8 mouse cellular contexts compared by ENCODE assay signal in genomic region chr2:154455776-154456175, GRCm38 (mm10). TPM values are rescaled to one million over a fixed set of nuclear protein-coding genes. Genes with fewer than 3 reads are reported as not detected.
DNase-seq lines count a peak whose midpoint lies in the region; ATAC-seq lines count a peak whose summit lies in the region.

No protein-coding gene starts in this region.

- no peaks in the 10 kb centered on the region for H3K27me3 ChIP-seq in embryonic facial prominence, embryonic 10.5 days (replicated peaks; ENCODE audit: low read depth, poor library complexity, severe bottlenecking)
- H3K27me3 ChIP-seq in heart, embryonic 12.5 days (replicated peaks), result no peaks in the 10 kb centered on the region
- no peaks in the 10 kb centered on the region for H3K27me3 ChIP-seq in midbrain, embryonic 14.5 days (ENCODE audit: control insufficient read depth, insufficient read depth, low read length)

- no peak overlapping the region for H3K9ac ChIP-seq in heart, embryonic 12.5 days
- no peak overlapping the region for H3K9ac ChIP-seq in midbrain, embryonic 14.5 days (replicated peaks; ENCODE audit: low read length)

- H3K27ac ChIP-seq in embryonic facial prominence, embryonic 10.5 days (replicated peaks), result peak overlapping the region; percentile 49; the same call in 1 of the 2 replicates
- peak overlapping the region; percentile 58; the same call in 1 of the 2 replicates for H3K27ac ChIP-seq in heart, embryonic 12.5 days (ENCODE audit: poor library complexity, severe bottlenecking)
- peak overlapping the region; percentile 20 for H3K27ac ChIP-seq in midbrain, embryonic 14.5 days (replicated peaks; ENCODE audit: low read depth, low read length)

- peaks cover 36% of the 10 kb centered on the region for H3K4me1 ChIP-seq in embryonic facial prominence, embryonic 10.5 days
- H3K4me1 ChIP-seq in heart, embryonic 12.5 days (replicated peaks), result peaks cover 40% of the 10 kb centered on the region
- peaks cover 4% of the 10 kb centered on the region; the same call in 1 of the 2 replicates for H3K4me1 ChIP-seq in midbrain, embryonic 14.5 days (ENCODE audit: control insufficient read depth, insufficient read depth, low read length)

- H3K36me3 ChIP-seq in embryonic facial prominence, embryonic 10.5 days (replicated peaks), result peaks cover 28% of the 10 kb centered on the region
- H3K36me3 ChIP-seq in heart, embryonic 12.5 days, result peaks cover 7% of the 10 kb centered on the region; the same call in 1 of the 2 replicates
- H3K36me3 ChIP-seq in midbrain, embryonic 14.5 days (ENCODE audit: control insufficient read depth, insufficient read depth, low read length), result no peaks in the 10 kb centered on the region

- 45% methylated on average over 5 of the region's 5 CpGs for WGBS in embryonic facial prominence, embryonic 10.5 days
- WGBS in heart, embryonic 12.5 days, result 28% methylated on average over 5 of the region's 5 CpGs
- 74% methylated on average over 5 of the region's 5 CpGs for WGBS in midbrain, embryonic 14.5 days

- H3K4me2 ChIP-seq in heart, embryonic 12.5 days, result peak overlapping the region; percentile 22; the same call in 1 of the 2 replicates
- no peak overlapping the region for H3K4me2 ChIP-seq in midbrain, embryonic 14.5 days (ENCODE audit: low read length)

- H3K9me3 ChIP-seq in embryonic facial prominence, embryonic 10.5 days, result no peaks in the 10 kb centered on the region
- H3K9me3 ChIP-seq in heart, embryonic 12.5 days (replicated peaks), result no peaks in the 10 kb centered on the region
- H3K9me3 ChIP-seq in midbrain, embryonic 14.5 days (ENCODE audit: control insufficient read depth, low read length), result no peaks in the 10 kb centered on the region

- intact Hi-C loops in left cerebral cortex, postnatal 4 days (cut with DNase I), result no loop called here

- no peak overlapping the region for H3K4me3 ChIP-seq in embryonic facial prominence, embryonic 10.5 days
- no peak overlapping the region for H3K4me3 ChIP-seq in heart, embryonic 12.5 days
- H3K4me3 ChIP-seq in midbrain, embryonic 14.5 days (replicated peaks; ENCODE audit: low read depth, low read length), result no peak overlapping the region

- no peak for ATAC-seq in heart, embryonic 12.5 days (ENCODE audit: insufficient number of reproducible peaks, low FRiP score)
- no peak for ATAC-seq in midbrain, embryonic 14.5 days (ENCODE audit: low FRiP score, low TSS enrichment)

- DNase-seq in left cerebral cortex, adult 11 months (ENCODE audit: low spot score), result peak; percentile 28
- DNase-seq in left cerebral cortex, postnatal 4 days, result no peak
- DNase-seq in embryonic facial prominence, embryonic 10.5 days (ENCODE audit: low spot score), result peak; percentile 17
- DNase-seq in left cerebral cortex, adult 18-20 months (ENCODE audit: low spot score in 2 of 2), result peak; percentile 24 to 31
- DNase-seq in midbrain, embryonic 14.5 days, result peak; percentile 32
- DNase-seq in thymus, postnatal 4 days, result no peak
- DNase-seq in B cell, adult 2 months, result no peak

RNA-seq across cellular contexts. Expression of gene Cbfa2t2, which starts 19.5 kb away (rescaled TPM):
- total RNA-seq in left cerebral cortex, postnatal 4 days (2021), result 10 to 100 TPM; 48.3 to 55.2 TPM
- 68.8 and 72.2 TPM in 2 replicates for polyA plus RNA-seq in embryonic facial prominence, embryonic 10.5 days (2016; fragmentation: Nextera tagmentation; extraction: Ambion mirVana)
- 37.6 and 38.8 TPM in 2 replicates for polyA plus RNA-seq in heart, embryonic 12.5 days (2016; fragmentation: Nextera tagmentation; extraction: Ambion mirVana)
- 10 to 100 TPM; 46.1 to 57.0 TPM for total RNA-seq in left cerebral cortex, adult 18-20 months (2021)
- 45.5 and 65.6 TPM in 2 replicates for polyA plus RNA-seq in midbrain, embryonic 14.5 days (2014; fragmentation: Nextera tagmentation; extraction: Ambion mirVana)

RNA-seq across cellular contexts. Expression of gene Snta1, which starts 47.9 kb away (rescaled TPM):
- total RNA-seq in left cerebral cortex, postnatal 4 days (2021), result 10 to 100 TPM; 21.7 to 22.2 TPM
- 3.0 and 3.9 TPM in 2 replicates for polyA plus RNA-seq in embryonic facial prominence, embryonic 10.5 days (2016; fragmentation: Nextera tagmentation; extraction: Ambion mirVana)
- 49.9 and 51.6 TPM in 2 replicates for polyA plus RNA-seq in heart, embryonic 12.5 days (2016; fragmentation: Nextera tagmentation; extraction: Ambion mirVana)
- 10 to 100 TPM; 34.4 to 36.6 TPM for total RNA-seq in left cerebral cortex, adult 18-20 months (2021)
- 4.0 and 5.8 TPM in 2 replicates for polyA plus RNA-seq in midbrain, embryonic 14.5 days (2014; fragmentation: Nextera tagmentation; extraction: Ambion mirVana)

Comparison
In these comparisons a context has a peak if more than half of its experiments do, and no peak if none do; other contexts are left out.
1. DNase-seq: peak in left cerebral cortex, adult 11 months (single experiment), embryonic facial prominence, embryonic 10.5 days (single experiment), left cerebral cortex, adult 18-20 months (2 of 2) and midbrain, embryonic 14.5 days (single experiment); none in left cerebral cortex, postnatal 4 days (single experiment), thymus, postnatal 4 days (single experiment) and B cell, adult 2 months (0 of 2).
2. Peak in every context shown above with its lines, with median percentiles within 50 percentile points of each other: H3K27ac ChIP-seq.